Mouse (Mus musculus) erythroid progenitor cell, adult 5-6 weeks (primary cell): ENCODE results near the gene Best1. TPM values are rescaled to one million over a fixed set of nuclear protein-coding genes. Genes with fewer than 3 reads are reported as not detected.

Source experiments
- ATAC-seq: replicated peaks from 2 replicates; pipeline ENCODE4 v1.8.0; 2016; ENCODE audit warnings: moderate number of reproducible peaks, mild to moderate bottlenecking, moderate TSS enrichment, inconsistent platforms; ENCODE audit not compliant: poor library complexity, low FRiP score, severe bottlenecking
- total RNA-seq, 2 experiments: library from RNA; stranded (forward) in 1 of 2; stranded (reverse) in 1 of 2; fragments of 150-400 nt in 1 of 2; fragments of 186-747, 209-891 nt in 1 of 2; gene quantifications; 2 replicates each; pipeline versions ENCODE4 v1.2.3 to v1.2.4; 2015 to 2017; ENCODE audit warnings: low replicate concordance in 2 of 2

The Best1 gene
- total RNA-seq, 2 experiments from 2014 or later, result not detected

DNA sequence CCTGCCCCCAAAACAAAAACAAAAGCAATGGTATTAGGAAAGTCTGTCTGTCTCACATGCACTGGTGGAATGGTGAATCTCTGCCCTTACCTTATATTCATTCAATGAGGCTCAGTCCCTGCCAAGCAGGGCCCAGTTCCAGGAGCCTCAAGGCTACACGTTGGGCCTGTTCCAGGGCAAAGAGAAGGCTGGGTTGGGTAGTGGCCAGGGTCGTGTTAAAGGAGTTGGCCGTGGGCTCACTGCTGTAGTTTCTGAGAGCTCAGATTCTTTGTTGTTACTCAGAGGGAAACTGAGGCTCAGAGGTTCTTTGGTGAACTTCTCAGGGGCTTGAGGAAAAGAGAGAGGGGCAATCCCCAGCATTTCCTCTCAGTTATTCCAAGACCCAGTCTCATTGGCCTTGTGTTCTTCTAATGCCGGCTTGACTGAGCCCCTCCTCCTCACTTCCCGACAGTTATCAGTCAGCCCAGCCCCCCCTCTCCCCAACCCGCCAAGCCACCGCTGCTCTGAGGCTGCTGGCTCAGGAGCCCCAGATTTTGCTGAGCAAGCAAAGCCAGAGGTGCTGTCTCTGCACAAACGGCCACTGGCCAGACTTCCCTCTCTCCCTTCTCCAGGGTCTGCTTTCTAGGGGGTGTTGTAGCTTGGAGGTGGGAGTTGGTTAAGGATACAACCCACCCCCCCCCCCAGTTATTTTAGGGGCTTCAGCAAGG lies 23.9 kb upstream of the Best1 start:
- no peak for ATAC-seq

DNA sequence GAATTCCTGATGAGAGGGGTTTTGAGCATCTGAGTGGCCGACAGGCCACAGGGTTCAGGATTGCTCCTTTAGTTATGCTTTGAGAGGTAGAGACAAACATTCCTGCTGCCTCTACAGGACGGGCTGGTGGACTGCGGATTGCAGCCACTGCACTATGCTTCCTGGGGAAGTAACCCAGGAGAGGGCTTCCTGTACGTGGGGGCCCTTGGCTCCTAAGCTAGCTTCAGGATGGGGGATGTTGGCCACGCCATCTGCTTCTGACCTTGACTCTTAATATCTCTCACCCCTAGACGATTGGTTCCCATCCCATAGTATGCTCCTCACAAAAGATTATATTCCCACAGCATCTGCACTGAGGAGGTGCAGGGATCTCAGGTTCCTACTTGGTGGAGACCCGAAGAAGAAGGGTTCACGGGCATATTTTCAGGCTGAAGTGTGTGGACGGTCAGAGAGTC lies 21.9 kb upstream of the Best1 start:
- ATAC-seq, result no peak

DNA sequence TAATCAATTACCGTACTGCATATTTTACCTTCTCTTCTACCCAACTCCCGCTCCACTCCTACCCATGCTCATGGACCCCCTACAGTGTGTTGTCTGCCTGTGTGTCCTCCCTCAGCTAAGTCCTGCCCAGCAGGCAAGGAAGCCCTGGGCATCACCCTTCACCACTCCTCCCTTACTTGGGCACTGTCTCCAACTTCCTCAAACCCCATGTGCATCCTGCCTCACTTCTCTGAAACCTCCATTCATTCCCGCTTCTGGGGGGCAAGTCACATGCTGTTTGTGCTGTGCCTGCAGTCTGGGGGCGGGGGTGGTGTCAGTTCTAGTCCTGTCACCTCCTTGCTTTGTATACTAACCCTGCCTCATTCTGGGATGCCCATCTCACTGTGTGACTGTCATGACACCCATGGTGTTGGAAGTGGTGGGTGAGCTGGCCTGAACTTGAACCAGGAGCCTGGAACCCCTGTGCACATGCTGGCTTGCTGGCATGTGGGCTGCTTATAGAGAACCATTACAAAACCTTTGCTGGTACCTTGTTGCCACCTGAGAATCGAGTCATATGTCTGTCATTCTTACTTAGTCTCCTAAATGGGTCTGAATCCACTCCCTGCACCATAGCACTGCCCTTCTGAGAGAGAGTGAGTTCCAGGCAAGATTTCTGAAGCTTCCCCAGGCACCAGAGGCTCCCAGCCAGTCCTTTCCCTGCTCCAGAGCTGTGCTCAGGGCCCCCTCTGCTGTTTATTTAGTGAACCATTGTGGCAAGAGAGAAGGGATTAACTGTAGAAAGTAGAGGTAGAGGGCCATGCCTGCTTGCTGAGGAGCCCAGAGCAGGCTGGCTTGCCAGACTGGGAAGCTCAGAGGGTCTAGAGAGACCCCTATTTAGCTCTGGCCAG lies 21.2 kb upstream of the Best1 start:
- no peak for ATAC-seq

DNA sequence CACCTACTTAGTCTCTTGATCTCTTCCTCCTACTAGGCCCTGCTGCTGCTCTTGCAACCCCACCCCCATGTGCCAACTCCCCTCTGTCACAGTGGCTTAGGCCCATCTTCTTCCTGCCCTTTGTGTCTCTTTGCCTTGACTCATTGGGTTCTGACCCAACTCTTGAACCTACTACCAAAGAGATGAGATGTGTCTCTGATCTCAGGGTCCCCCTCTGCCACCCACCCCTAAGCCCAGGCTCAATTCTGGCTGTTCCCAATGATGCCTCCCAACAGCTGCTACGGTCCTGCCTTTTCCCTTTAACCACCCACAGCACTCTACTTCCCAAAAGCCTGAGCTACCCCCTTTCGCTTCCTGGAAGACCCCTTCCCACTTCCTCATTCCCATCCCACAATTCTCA lies 20.5 kb upstream of the Best1 start:
- ATAC-seq, result no peak

DNA sequence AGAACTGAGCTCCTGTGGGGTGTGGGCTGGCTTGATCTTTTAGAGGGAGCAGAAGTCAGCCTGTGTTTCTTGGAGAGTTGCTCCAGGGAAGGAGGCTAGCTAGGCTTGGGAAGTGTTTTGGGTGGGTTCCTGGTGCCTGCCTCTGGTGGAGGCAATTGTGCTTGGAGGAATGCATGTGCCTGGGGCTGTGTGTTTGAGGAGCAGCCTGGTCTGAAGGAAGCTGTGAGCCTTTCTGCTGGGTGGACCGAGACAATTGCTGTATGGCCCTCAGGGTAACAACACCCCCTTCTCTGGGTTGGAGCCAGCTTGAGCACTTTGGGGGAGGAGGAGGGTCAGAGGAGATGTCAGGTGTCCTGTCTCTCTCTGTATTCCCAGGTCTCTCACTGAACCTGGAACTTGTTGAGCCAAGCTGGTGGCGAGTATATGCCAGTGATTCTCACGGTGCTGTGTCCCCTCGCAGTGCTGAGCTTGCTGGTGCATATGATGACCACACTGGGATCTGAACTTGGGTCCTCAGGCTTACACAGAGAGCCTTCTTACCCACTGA lies 17.9 kb upstream of the Best1 start:
- ATAC-seq, result no peak

DNA sequence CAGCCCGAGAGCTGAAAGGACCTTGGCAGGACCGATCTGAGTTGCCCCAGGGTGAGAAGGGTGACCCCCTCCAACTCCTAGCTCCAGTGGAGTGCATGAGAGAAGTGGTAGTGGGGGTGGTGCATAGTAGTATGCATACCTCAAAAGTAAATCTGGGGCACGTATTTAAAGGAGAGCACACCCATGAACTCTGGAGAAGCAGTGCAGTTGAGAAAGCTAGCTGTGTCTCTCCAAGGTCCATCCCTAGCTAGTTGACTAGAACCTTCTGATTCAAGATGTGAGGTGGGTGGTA lies 17.0 kb upstream of the Best1 start:
- ATAC-seq, result no peak

DNA sequence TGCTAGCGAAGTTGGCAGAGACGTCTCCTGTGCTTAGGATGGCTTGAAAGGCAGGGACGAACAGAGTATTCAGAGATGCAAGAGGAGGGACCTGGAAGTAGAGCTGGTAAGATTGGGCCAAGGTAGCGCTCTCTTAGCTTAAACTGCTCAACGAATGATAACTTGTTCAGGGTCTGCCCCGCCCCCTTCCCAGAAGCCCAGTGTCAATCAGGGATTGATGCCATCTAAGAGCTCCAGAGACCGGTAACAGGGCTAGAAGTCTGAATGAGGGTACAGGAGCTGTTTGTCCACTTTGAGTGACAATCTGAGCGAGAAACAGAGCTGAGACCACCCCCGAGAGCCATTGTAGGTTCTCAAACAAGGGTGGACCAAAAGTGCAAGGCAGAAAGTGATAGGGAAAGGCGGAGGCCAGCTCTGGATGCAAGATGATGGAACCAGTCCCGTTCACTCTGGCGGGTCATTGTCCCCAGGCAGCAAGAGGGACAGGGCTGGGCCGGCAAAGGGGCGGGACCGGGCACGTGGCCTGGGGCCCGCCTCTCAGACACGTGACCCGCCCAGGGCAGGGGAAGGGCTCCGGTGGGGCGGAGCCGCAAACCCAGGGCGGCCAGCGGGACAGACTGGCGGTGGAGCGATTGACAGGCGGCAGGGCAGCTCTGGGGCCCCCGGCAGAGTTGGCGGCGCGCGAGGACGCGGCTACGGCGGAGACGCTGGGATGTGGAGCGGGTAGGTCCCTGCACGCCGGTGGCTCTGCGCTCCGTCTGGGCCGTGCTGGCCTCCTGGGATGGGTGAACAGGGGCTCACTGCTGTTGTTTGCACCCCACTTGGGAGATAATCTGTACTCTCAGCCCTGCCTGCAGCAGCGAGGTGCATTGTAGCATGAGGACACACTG lies 16.4 kb upstream of the Best1 start:
- ATAC-seq, result peak; percentile 74

DNA sequence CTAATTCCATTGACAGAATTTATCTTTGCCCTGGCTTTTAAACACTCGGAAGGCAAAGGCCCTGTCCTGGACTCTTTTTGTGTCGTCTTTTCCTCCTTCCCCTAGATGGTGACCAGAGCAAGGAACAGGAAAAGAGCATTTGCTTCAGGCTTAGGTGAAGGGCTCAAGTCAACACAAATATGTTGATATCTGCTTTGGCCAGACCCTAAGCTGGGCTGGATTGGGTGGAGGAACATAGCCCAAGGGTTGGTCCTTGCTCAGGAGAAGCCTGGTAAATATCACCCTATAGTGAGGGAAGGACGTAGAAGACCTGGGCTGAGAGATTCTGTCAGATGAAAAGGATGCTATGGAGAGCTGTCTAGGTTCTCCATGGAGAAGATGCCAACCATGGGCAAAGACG lies 14.7 kb upstream of the Best1 start:
- peak; percentile 35 for ATAC-seq

DNA sequence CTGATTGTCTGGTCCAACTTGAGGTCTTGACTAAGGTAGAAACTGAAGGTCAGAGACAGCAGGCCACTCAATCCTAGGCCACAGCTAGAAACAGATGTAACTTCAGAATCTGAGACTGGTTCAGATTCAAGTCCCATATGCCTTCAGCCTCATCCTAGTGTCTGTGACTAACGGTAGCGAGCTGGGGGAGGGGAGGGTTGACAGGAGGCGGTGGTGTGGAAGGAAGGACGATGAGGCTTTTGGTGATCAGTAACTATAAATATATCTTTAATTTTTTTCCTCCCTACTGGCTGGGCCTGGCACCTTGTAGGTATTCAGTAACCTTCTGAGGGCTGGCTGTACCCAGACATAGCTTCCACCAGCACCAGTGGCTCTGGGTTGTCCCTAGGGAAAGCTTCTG lies 14.0 kb upstream of the Best1 start:
- ATAC-seq, result no peak

DNA sequence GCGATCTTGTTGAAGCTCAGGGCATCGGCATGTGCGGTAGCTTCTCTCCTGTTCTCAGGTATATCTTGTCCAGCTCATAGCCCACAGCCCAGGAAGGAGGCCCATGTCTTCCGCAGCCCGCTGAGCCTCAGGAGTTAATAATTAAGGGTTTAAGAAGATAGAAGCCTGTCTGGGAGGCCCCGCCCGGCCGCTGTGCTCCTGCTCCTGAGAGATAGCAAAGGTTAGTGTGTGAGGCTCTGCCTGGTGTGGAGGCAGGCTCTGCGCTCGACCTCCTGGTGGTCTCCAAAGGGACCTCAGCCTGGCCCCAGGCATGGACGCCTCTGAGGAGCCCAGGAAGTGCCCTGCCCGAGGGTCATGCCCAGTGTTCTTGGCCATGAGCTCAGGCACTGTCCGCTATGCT lies 13.4 kb upstream of the Best1 start:
- peak; percentile 78 for ATAC-seq

DNA sequence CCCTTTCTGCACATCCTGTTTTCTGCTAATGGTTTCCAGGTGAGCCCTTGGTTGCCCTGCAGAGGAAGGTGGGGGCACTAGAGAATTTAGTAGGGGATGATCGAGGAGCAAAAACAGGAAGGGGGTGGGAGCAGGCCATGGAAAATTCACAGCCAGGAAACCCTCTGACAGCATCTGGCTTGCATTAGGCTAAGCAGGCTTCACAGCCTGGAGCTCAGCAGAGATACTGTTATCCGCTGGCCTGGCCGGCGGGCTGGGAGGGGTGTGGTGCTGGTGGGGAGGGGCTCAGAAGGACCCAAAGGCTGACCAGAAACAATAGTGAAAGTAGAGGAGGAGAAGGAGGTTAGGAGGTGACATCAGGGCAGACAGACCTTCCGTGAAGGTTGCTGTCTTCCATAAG lies 12.5 kb upstream of the Best1 start:
- ATAC-seq, result peak; percentile 44

DNA sequence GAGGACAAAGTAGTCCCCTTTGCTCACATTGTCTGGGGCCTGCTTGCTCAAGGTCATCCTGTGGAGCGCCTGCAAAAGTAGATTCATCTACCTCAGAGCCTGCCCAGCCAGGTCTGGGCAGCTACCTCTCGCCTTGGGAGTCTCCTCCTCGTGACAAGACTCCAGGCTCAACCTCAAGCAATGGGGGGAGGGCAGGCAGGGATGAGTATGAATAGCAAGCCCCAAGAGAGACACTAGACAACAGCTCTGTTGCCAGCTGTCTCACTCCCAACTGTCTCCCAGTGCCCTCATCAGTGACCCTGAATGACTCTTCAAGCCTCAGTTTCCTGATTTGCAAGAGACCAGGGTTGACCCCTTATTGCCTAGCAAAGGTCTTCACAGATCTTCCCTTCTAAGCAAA lies 11.9 kb upstream of the Best1 start:
- no peak for ATAC-seq

DNA sequence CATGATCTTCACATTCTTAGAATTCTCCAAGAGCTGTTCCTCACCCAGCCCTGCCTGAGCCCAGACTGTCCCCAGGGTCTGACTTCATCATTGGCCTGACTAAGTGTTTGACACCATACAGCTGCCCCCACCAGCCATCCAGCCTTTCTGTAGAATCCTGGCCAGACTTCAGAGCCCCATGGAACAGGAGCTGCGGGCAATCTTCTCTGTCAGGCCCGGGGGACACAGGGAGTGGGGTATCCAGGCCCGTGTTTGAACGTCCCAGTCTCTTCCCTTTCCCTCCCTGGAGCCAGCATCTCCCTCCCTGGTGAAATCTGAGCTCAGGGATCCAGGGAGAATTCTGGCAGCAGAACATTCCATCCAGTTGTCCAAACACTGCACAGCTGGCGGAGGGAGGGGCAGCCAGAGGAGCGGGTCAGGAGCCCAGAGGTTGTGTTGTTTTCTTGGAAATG lies 11.4 kb upstream of the Best1 start:
- ATAC-seq, result no peak

DNA sequence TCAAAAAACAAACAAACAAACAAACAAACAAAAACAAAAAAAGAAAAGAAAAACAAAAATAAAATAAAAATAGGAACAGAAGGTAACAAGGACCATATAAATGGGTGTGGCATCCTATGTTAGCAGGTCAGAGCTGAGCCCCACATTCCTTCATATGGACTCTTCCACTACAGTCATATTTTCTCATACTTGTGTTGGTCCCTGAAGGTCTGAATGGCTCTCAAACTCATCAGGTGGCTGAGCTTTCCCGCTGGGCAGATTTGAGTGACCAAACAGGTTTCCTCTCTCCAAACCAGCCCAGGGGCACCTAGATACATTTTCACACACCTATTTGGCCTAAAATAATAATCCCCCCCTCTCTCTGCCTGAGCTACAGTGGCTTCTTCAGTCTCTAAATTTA lies 10.0 kb upstream of the Best1 start:
- no peak for ATAC-seq

DNA sequence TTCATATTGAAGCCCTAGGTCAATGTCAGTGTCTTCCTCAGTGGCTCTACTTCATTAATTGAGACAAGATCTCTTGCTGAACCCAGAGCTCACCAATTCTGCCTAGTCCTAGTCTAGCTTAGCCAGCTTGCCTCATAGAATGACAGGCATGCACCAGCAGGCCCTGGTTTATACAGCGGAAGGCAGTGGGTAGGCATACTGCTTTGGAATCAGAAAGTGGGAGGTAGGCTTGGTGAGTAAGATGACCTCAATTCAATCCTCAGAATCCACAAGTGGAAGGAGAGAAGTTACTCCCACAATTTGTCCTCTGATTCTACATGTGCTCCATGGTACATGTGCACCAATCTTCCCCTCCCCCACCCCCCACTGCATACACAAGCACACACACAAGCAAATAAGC lies 2.3 kb upstream of the Best1 start:
- ATAC-seq, result no peak

DNA sequence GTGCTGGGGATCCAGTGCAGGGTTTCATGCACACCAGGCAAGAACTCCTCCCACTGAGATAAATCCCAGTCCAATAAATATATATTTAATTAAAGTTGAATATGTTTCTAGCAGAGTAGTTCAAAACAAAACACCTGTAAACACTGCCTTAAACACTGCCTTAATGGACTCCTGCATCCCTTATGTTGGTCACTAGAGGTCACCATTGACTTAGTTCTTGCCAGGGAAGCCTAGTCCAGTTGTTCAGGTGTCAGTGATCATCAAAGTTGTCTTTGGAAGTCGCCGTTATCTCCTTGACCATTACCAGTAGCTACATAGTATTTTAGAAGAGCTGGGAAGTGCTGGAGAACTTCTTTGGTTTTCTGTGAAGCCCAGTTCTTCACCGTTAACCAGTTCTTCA lies 1.1 kb downstream of the Best1 start:
- ATAC-seq, result peak; percentile 90

DNA sequence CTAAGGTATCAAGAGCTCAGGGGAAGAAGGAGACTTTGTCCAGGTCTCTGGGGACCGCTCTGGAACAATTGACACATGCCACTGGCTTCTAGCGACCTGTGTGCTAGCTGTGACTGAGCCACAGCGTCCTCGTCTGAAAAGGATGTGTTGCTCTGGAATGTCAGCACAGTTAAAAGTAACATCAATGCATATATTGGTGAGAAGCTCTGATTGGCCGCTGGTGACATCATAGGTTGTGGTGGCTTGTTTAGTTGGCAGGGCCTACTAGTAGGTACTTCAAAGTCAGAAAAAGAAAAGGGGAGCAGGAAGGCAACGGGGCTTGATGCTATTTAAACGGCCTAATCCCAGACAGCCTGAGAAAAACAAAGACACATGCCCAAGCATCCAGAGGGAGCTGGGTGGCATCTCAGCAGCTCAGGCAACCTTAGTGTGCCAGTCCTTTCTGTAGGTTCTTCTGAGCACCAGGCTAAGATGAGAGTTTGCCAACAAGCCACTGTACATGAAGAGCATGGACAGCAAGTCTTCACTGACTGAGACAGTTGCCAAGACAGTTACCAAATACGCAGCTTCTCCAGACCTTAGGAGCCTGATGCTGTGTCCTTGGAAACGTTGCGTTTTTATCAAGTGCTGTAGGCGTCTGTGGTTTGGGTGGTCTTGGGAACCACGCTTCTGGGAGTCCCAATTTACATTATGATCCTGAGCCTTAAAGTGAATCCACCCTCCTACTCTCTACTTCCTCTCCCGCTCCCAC lies 2.5 kb downstream of the Best1 start:
- ATAC-seq, result no peak

DNA sequence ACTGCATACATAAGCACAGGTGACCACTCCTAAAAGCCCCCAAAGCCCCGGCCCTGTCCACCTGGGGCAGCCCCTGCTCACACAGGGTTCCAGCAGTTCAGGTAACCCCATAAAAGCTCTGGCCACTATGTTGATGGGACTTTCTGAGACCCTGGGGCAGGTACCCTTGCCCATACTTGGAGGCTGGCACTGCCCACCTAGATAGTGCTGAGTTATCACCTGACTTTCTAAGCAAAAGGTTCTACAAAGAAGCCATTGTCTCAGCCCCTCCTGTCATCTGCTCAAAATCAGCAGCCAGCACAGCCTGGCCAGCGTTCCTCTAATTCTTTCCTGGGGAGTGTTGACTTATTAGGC lies 3.4 kb downstream of the Best1 start:
- no peak for ATAC-seq

DNA sequence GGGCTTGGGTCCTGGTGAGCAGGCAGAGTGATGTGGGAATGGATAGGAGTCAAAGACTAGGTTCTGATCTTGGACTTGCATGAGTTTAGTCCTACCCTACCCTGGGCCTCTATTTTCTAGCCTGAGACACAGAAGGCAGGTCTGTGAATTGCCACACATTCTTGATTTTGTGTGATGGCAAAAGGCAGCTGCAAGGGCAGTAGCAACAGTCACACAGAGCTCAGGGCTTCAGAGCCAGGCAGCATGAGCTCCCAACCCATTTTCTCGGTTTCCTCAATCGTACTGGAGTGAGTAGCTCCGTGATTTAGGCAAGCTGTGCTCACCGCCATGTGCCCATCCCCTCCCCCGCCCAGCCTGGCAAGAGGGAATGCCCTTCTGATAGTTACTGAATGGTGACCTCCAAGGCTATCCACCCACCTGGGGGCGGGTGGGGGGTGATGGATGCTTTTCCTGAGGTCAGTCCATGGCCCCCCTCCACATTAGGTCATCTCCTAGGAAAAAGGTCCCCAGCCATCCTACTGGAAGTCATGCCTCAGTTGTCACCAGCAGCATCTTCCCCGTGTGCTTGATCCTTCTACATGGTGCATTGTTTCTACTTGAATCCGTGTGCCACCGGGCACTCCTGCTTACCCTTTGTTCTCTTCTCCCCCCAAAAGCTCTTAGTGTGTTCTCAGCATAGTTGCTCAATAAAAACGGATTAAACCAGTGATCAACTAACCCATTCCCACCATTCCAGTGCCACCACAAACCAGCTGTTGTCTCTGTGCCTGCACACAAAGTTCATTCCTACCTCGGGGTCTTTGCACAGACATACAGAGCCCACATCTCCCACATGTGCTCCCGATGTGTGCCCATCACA lies 4.0 kb downstream of the Best1 start:
- ATAC-seq, result no peak
